Mouse (Mus musculus) ES-Bruce4 (cell line): Measurements from ENCODE around the gene Ttc16. TPM values are rescaled to one million over a fixed set of nuclear protein-coding genes. Genes with fewer than 3 reads are reported as not detected.

Experiments
- H3K27ac ChIP-seq: 2 replicates; pipeline ENCODE4 v1.5.1; 2012; ENCODE audit warnings: low read length, inconsistent platforms; ENCODE audit not compliant: insufficient read depth
- H3K27me3 ChIP-seq: 2 replicates; pipeline ENCODE4 v1.6.1; 2012; ENCODE audit warnings: mild to moderate bottlenecking, low read length, inconsistent platforms; ENCODE audit not compliant: control insufficient read depth, poor library complexity, insufficient read depth, severe bottlenecking
- H3K36me3 ChIP-seq: 2 replicates; pipeline ENCODE4 v1.6.1; 2012; ENCODE audit warnings: inconsistent platforms, mild to moderate bottlenecking, low read length, moderate library complexity; ENCODE audit not compliant: control insufficient read depth, poor library complexity, insufficient read depth, severe bottlenecking
- H3K4me1 ChIP-seq: one replicate; pipeline ENCODE4 v1.8.1; 2011; ENCODE audit warnings: low read length; ENCODE audit not compliant: control insufficient read depth, insufficient read depth
- H3K4me3 ChIP-seq: 2 replicates; pipeline ENCODE4 v1.5.1; 2011; ENCODE audit warnings: low read depth, mild to moderate bottlenecking, low read length
- H3K9ac ChIP-seq: 2 replicates; pipeline ENCODE4 v1.6.1; 2012; ENCODE audit warnings: low read depth, mild to moderate bottlenecking, inconsistent platforms; ENCODE audit not compliant: poor library complexity, severe bottlenecking
- H3K9me3 ChIP-seq: replicated peaks from 2 replicates; pipeline ENCODE4 v1.6.1; 2012; ENCODE audit warnings: mild to moderate bottlenecking, low read length, inconsistent platforms; ENCODE audit not compliant: control insufficient read depth, poor library complexity, insufficient read depth, severe bottlenecking
- CTCF ChIP-seq: IDR thresholded peaks from one replicate; pipeline ENCODE4 v1.8.1; 2011; ENCODE audit warnings: low read depth, low read length
- EP300 ChIP-seq: IDR thresholded peaks from 2 replicates; pipeline ENCODE4 v1.6.1; 2011; ENCODE audit warnings: low read depth, low read length; ENCODE audit not compliant: insufficient read depth
- POLR2A ChIP-seq: IDR thresholded peaks from one replicate; pipeline ENCODE4 v1.8.1; 2011; ENCODE audit warnings: low read length; ENCODE audit not compliant: insufficient read depth
- polyA plus RNA-seq: library from polyadenylated mRNA; stranded (reverse); fragments of >200 nt; gene quantifications from 2 replicates; pipeline ENCODE4 v1.2.4, GENCODE M21; 2011; ENCODE audit warnings: low read depth; ENCODE audit not compliant: missing spikeins, insufficient read depth, insufficient read length

Ttc16 gene
- polyA plus RNA-seq, 1 experiment = 2.2 TPM

- H3K9ac ChIP-seq = no peak overlapping the region
- H3K4me3 ChIP-seq = no peak overlapping the region
- H3K9me3 ChIP-seq = no peaks in the 10 kb centered on the region
- no peaks in the 10 kb centered on the region for H3K4me1 ChIP-seq
- no peak overlapping the region for H3K27ac ChIP-seq
- H3K36me3 ChIP-seq = no peaks in the 10 kb centered on the region
- TF ChIP-seq CTCF (no peak), POLR2A (no peak), EP300 (no peak)
- no peaks in the 10 kb centered on the region for H3K27me3 ChIP-seq
Observed at GRCm38 (mm10) chr2:32808816-32809566, 33.6 kb upstream of the Ttc16 start.

GRCm38 (mm10) chr2:32798251-32798962, 23.0 kb upstream of the Ttc16 start:
- no peak for TF ChIP-seq POLR2A
- TF ChIP-seq CTCF = no peak
- no peak for TF ChIP-seq EP300
- Histone ChIP-seq H3K4me3 (no peak overlapping the region), H3K9me3 (no peaks in the 10 kb centered on the region), H3K27ac (no peak overlapping the region), H3K4me1 (no peaks in the 10 kb centered on the region), H3K36me3 (no peaks in the 10 kb centered on the region), H3K27me3 (no peaks in the 10 kb centered on the region), H3K9ac (no peak overlapping the region)

- H3K27ac ChIP-seq = no peak overlapping the region
- H3K4me1 ChIP-seq = no peaks in the 10 kb centered on the region
- H3K9me3 ChIP-seq = no peaks in the 10 kb centered on the region
- H3K36me3 ChIP-seq = no peaks in the 10 kb centered on the region
- no peaks in the 10 kb centered on the region for H3K27me3 ChIP-seq
- no peak overlapping the region for H3K9ac ChIP-seq
- no peak overlapping the region for H3K4me3 ChIP-seq
- TF ChIP-seq EP300 = no peak
- no peak for TF ChIP-seq POLR2A
- TF ChIP-seq CTCF = no peak
Observed at GRCm38 (mm10) chr2:32795748-32796418, 20.4 kb upstream of the Ttc16 start.

GRCm38 (mm10) chr2:32791297-32791696, 15.9 kb upstream of the Ttc16 start:
- TF ChIP-seq POLR2A = no peak
- TF ChIP-seq EP300 = no peak
- no peak for TF ChIP-seq CTCF
- no peaks in the 10 kb centered on the region for H3K9me3 ChIP-seq
- H3K4me1 ChIP-seq = no peaks in the 10 kb centered on the region
- H3K4me3 ChIP-seq = no peak overlapping the region
- no peak overlapping the region for H3K27ac ChIP-seq
- no peaks in the 10 kb centered on the region for H3K27me3 ChIP-seq
- H3K9ac ChIP-seq = no peak overlapping the region
- no peaks in the 10 kb centered on the region for H3K36me3 ChIP-seq

GRCm38 (mm10) chr2:32788581-32788980, 13.1 kb upstream of the Ttc16 start:
- Histone ChIP-seq H3K4me1 (peaks cover 2% of the 10 kb centered on the region), H3K9ac (no peak overlapping the region), H3K9me3 (no peaks in the 10 kb centered on the region), H3K27ac (no peak overlapping the region), H3K36me3 (no peaks in the 10 kb centered on the region), H3K27me3 (no peaks in the 10 kb centered on the region), H3K4me3 (no peak overlapping the region)
- no peak for TF ChIP-seq CTCF
- no peak for TF ChIP-seq EP300
- no peak for TF ChIP-seq POLR2A
